Mouse (Mus musculus): ENCODE measurements around the gene Poc1b. TPM values are rescaled to one million over a fixed set of nuclear protein-coding genes. Genes with fewer than 3 reads are reported as not detected.

Gene Poc1b
- total and polyA plus RNA-seq, 2 experiments from 2014 or later: 8.9 to 11.0 TPM

DNA sequence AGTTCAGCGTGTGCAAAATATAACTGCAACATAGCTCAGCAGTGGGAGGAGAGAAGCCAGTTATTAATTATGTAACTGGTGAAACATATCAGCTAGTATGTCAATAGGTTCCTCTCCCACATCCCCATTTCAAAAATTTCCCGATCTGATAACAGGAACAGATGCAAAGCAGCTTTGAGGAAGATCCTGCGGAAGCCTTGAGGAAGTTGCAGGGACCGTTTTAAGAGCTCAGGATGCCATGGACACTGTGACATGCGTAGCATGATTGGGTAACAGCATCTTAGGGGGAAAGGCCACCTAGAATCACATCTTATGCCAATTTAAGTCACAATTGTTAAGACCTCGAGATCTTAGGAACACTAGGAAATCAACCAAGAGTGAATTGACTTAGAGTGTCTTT, 16.9 kb upstream of the Poc1b start:
- H3K4me1 ChIP-seq (ENCODE audit: insufficient read depth, low read length): no peaks in the 10 kb centered on the region
- no peak for ATAC-seq (ENCODE audit: low FRiP score)
- TF ChIP-seq CTCF (IDR thresholded peaks at IDR 0.05): no peak
- H3K27me3 ChIP-seq (ENCODE audit: insufficient read depth, low read length): no peaks in the 10 kb centered on the region
- H3K4me3 ChIP-seq (ENCODE audit: low read depth, low read length): no peak overlapping the region
- no peaks in the 10 kb centered on the region for H3K9me3 ChIP-seq (ENCODE audit: low read length)
- no peaks in the 10 kb centered on the region for H3K36me3 ChIP-seq (ENCODE audit: insufficient read depth, low read length)
- DNase-seq (ENCODE audit: low spot score): no peak
- no peak overlapping the region for H3K27ac ChIP-seq (ENCODE audit: low read depth, low read length)
- WGBS: 84% methylated on average over 6 of the region's 6 CpGs
- no peak overlapping the region for H3K9ac ChIP-seq (replicated peaks; ENCODE audit: low read length, poor library complexity, severe bottlenecking)
- H3K4me2 ChIP-seq (ENCODE audit: low read depth, low read length, poor library complexity, severe bottlenecking): no peak overlapping the region

DNA sequence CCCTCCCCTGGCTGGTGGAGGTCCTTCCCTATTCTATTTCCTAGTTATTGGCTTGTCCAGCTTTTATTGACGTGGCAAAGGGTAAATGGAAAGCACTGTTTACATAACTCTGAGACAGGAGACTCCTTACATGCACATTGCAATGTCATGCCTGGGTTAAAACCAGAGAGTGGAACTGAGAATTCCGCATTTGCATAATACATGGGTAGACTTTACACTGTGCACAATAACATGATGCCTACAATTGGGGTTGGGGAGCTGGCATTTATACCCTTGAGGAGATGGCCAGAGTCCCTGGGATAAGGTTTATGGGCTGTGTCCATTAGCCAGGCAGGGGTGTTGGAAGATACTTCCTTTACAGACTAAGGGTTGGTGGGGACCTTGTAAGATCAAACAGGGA, 13.5 kb upstream of the Poc1b start:
- no peak for ATAC-seq (ENCODE audit: low FRiP score)

DNA sequence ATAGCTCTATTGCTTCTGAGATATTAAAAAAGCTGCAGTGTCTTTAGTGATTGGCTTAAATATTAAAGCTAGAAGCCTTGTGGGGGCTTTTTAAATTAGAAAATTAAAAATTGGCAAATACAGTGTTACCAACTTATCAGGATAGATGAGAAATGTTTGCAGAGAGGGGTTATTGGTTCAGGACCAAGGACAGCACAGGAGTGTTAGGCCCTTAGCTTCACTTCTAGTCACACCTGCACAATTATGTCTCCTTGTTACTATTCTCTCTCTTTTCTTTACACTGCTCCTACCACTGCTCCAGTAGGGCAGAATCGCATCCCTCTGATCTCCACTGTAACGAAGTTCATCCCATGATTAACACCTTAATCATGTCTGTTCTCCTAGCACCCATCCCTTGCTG, 11.7 kb upstream of the Poc1b start:
- DNase-seq (ENCODE audit: low spot score) (no peak), ATAC-seq (ENCODE audit: low FRiP score) (no peak)
- Histone ChIP-seq H3K4me3 (ENCODE audit: low read depth, low read length) (no peak overlapping the region), H3K4me1 (ENCODE audit: insufficient read depth, low read length) (no peaks in the 10 kb centered on the region), H3K36me3 (ENCODE audit: insufficient read depth, low read length) (no peaks in the 10 kb centered on the region), H3K27me3 (ENCODE audit: insufficient read depth, low read length) (no peaks in the 10 kb centered on the region), H3K9me3 (ENCODE audit: low read length) (no peaks in the 10 kb centered on the region), H3K27ac (ENCODE audit: low read depth, low read length) (no peak overlapping the region), H3K9ac (replicated peaks; ENCODE audit: low read length, poor library complexity, severe bottlenecking) (no peak overlapping the region), H3K4me2 (ENCODE audit: low read depth, low read length, poor library complexity, severe bottlenecking) (no peak overlapping the region)
- 92% methylated on average over 2 of the region's 2 CpGs for WGBS
- TF ChIP-seq CTCF (IDR thresholded peaks at IDR 0.05): no peak

More for the DNA sequence above, 13.5 kb upstream of the Poc1b start:
- 87% methylated on average over 2 of the region's 2 CpGs for WGBS
- TF ChIP-seq CTCF (IDR thresholded peaks at IDR 0.05): no peak
- H3K36me3 ChIP-seq (ENCODE audit: insufficient read depth, low read length): no peaks in the 10 kb centered on the region
- H3K4me2 ChIP-seq (ENCODE audit: low read depth, low read length, poor library complexity, severe bottlenecking): no peak overlapping the region
- no peak overlapping the region for H3K9ac ChIP-seq (replicated peaks; ENCODE audit: low read length, poor library complexity, severe bottlenecking)
- H3K27ac ChIP-seq (ENCODE audit: low read depth, low read length): no peak overlapping the region
- no peaks in the 10 kb centered on the region for H3K27me3 ChIP-seq (ENCODE audit: insufficient read depth, low read length)
- H3K4me1 ChIP-seq (ENCODE audit: insufficient read depth, low read length): no peaks in the 10 kb centered on the region
- H3K4me3 ChIP-seq (ENCODE audit: low read depth, low read length): no peak overlapping the region
- no peaks in the 10 kb centered on the region for H3K9me3 ChIP-seq (ENCODE audit: low read length)
- no peak for DNase-seq (ENCODE audit: low spot score)

DNA sequence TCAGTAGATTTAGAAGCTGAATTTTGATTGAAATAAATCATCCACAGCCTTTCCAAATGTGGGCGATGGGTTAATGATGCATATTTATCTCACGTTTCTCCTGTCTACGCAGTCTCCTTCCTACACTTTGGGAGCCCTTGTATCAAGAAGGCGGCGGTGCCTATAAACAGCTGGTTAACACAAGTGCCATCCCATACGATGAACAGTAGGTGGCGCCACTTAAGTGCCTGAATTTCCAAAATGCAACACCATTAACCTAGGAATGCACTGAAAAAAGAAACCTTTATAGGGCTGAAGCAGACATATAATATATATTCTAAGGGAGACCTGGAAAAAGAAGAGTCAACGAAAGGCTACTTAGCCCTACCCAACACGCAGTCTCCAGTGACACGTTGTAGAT, 9.5 kb upstream of the Poc1b start:
- TF ChIP-seq CTCF (IDR thresholded peaks at IDR 0.05): peak; percentile 78
- whole genome bisulfite sequencing: 72% methylated on average over 10 of the region's 10 CpGs
- H3K4me3 ChIP-seq (ENCODE audit: low read depth, low read length): no peak overlapping the region
- no peak overlapping the region for H3K27ac ChIP-seq (ENCODE audit: low read depth, low read length)
- H3K27me3 ChIP-seq (ENCODE audit: insufficient read depth, low read length): no peaks in the 10 kb centered on the region
- H3K4me1 ChIP-seq (ENCODE audit: insufficient read depth, low read length): no peaks in the 10 kb centered on the region
- H3K9ac ChIP-seq (replicated peaks; ENCODE audit: low read length, poor library complexity, severe bottlenecking): no peak overlapping the region
- DNase-seq (ENCODE audit: low spot score) (peak; percentile 64), ATAC-seq (ENCODE audit: low FRiP score) (no peak)
- no peaks in the 10 kb centered on the region for H3K9me3 ChIP-seq (ENCODE audit: low read length)
- H3K4me2 ChIP-seq (ENCODE audit: low read depth, low read length, poor library complexity, severe bottlenecking): no peak overlapping the region
- no peaks in the 10 kb centered on the region for H3K36me3 ChIP-seq (ENCODE audit: insufficient read depth, low read length)

DNA sequence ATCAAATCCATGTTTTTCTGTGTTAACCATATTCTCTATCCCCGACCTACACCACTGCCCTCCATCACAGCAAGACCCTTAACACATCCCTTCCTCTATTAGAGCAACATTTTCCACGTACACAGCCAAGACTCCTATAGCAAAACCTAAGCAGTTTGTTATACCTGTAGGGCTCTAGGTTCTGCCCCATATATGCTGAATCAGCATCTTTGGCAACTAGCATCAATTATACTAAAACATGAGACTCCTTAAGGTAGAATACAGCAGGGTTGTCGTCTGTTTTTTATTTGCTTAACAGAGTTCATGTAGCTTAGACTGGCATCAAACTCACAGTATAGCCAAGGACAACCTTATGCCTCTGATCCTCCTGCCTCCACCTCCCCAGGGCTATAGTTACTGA, 1.3 kb upstream of the Poc1b start:
- Histone ChIP-seq H3K27me3 (ENCODE audit: insufficient read depth, low read length) (no peaks in the 10 kb centered on the region), H3K27ac (ENCODE audit: low read depth, low read length) (no peak overlapping the region), H3K36me3 (ENCODE audit: insufficient read depth, low read length) (no peaks in the 10 kb centered on the region), H3K4me1 (ENCODE audit: insufficient read depth, low read length) (no peaks in the 10 kb centered on the region; the same call in 1 of the 2 replicates), H3K4me2 (ENCODE audit: low read depth, low read length, poor library complexity, severe bottlenecking) (no peak overlapping the region), H3K9me3 (ENCODE audit: low read length) (no peaks in the 10 kb centered on the region), H3K4me3 (ENCODE audit: low read depth, low read length) (no peak overlapping the region), H3K9ac (replicated peaks; ENCODE audit: low read length, poor library complexity, severe bottlenecking) (no peak overlapping the region)
- 93% methylated on average over 3 of the region's 3 CpGs for WGBS
- TF ChIP-seq CTCF (IDR thresholded peaks at IDR 0.05): no peak
- no peak for DNase-seq (ENCODE audit: low spot score)
- no peak for ATAC-seq (ENCODE audit: low FRiP score)

DNA sequence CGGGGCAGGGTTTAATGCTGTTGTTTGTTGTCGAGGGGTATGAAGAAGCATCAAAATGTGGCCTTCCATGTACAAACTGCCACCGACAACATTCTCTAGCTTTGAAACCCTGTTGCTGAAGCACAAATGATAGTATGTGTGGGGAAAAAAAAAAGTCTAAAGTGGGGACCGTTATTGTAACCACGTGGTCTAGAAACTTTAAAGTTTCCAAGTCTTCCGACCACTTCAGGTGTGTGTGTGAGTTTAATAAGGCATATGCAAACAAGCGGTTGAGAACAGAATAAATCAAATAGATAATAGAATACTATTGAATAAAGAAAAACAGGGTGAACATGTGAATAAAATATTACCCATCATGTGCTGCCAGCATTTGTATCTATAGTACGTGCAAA, 529 bp upstream of the Poc1b start:
- H3K27ac ChIP-seq (ENCODE audit: low read depth, low read length): no peak overlapping the region
- ATAC-seq (ENCODE audit: low FRiP score) (no peak), DNase-seq (ENCODE audit: low spot score) (no peak)
- H3K4me3 ChIP-seq (ENCODE audit: low read depth, low read length): peak overlapping the region; percentile 99
- peak overlapping the region; percentile 86 for H3K9ac ChIP-seq (replicated peaks; ENCODE audit: low read length, poor library complexity, severe bottlenecking)
- no peak for TF ChIP-seq CTCF (IDR thresholded peaks at IDR 0.05)
- no peaks in the 10 kb centered on the region; the same call in 1 of the 2 replicates for H3K36me3 ChIP-seq (ENCODE audit: insufficient read depth, low read length)
- peak overlapping the region; percentile 92 for H3K4me2 ChIP-seq (ENCODE audit: low read depth, low read length, poor library complexity, severe bottlenecking)
- no peaks in the 10 kb centered on the region; the same call in 1 of the 2 replicates for H3K4me1 ChIP-seq (ENCODE audit: insufficient read depth, low read length)
- no peaks in the 10 kb centered on the region for H3K27me3 ChIP-seq (ENCODE audit: insufficient read depth, low read length)
- WGBS: 23% methylated on average over 8 of the region's 8 CpGs
- H3K9me3 ChIP-seq (ENCODE audit: low read length): no peaks in the 10 kb centered on the region

All from midbrain, postnatal 0 days (tissue).